Mouse (Mus musculus) cerebellum, postnatal 4 days (tissue): ENCODE measurements around the gene Dcpp2.
"Not testable (repeated sequence)": the region's sequence is repeated elsewhere in the genome, so short reads cannot be mapped to it uniquely, and the experiment has no call there.

ENCODE experiments used
- DNase-seq, 2 experiments: peaks; one replicate each; pipeline ENCODE4 v3.0.0; 2022; ENCODE audit warnings: low spot score in 2 of 2, mixed read lengths in 1 of 2

Gene Dcpp2

GRCm38 (mm10) chr17:23880576-23880975 lies at the start of gene Dcpp2, which contains the start of gene Dcpp1:
Gene Dcpp2, plus strand, starts transcription at chr17:23880880.
Gene Dcpp1, plus strand, starts transcription at chr17:23880876.
- not testable (repeated sequence) for DNase-seq

- no peak for DNase-seq
These were observed 49.5 kb upstream of the Dcpp2 start for GRCm38 (mm10) chr17:23831201-23831600.

- no peak for DNase-seq
These were observed 44.6 kb upstream of the Dcpp2 start, which contains the start of gene Prss33 for GRCm38 (mm10) chr17:23836006-23836575. Gene Prss33, minus strand, starts transcription at chr17:23836056.

- peak in 1 of 2 experiments; percentile 67 for DNase-seq
These were observed 39.5 kb upstream of the Dcpp2 start for GRCm38 (mm10) chr17:23841145-23841544.

GRCm38 (mm10) chr17:23843141-23843811 lies 37.4 kb upstream of the Dcpp2 start:
- no peak for DNase-seq

GRCm38 (mm10) chr17:23843812-23844273 lies 36.8 kb upstream of the Dcpp2 start, which contains the start of the genes Prss32 and Prss41:
Gene Prss32, plus strand, starts transcription at chr17:23843855.
Gene Prss41, minus strand, starts transcription at chr17:23844172.
- DNase-seq = peak in 1 of 2 experiments; percentile 63

- no peak for DNase-seq
These were observed 30.7 kb upstream of the Dcpp2 start for GRCm38 (mm10) chr17:23850028-23850427.

GRCm38 (mm10) chr17:23850853-23851749 lies 29.6 kb upstream of the Dcpp2 start:
- DNase-seq = peak; percentile 51 to 84

- peak in 1 of 2 experiments; percentile 63 for DNase-seq
These were observed 27.4 kb upstream of the Dcpp2 start for GRCm38 (mm10) chr17:23853292-23853691.

- no peak for DNase-seq
These were observed 26.4 kb upstream of the Dcpp2 start for GRCm38 (mm10) chr17:23854229-23854765.

- no peak for DNase-seq
These were observed 23.5 kb upstream of the Dcpp2 start for GRCm38 (mm10) chr17:23857193-23857592.

- no peak for DNase-seq
These were observed 22.8 kb upstream of the Dcpp2 start for GRCm38 (mm10) chr17:23857913-23858312.

- no peak for DNase-seq
These were observed 17.8 kb upstream of the Dcpp2 start for GRCm38 (mm10) chr17:23862926-23863325.

GRCm38 (mm10) chr17:23867756-23868155 lies 12.9 kb upstream of the Dcpp2 start, which contains the start of gene Prss21:
Gene Prss21, plus strand, starts transcription at chr17:23868056.
- no peak for DNase-seq

GRCm38 (mm10) chr17:23868513-23868912 lies 12.2 kb upstream of the Dcpp2 start:
- no peak for DNase-seq

- DNase-seq = peak in 1 of 2 experiments; percentile 58
These were observed 6.5 kb upstream of the Dcpp2 start for GRCm38 (mm10) chr17:23873884-23874856.

GRCm38 (mm10) chr17:23876741-23877140 lies 3.9 kb upstream of the Dcpp2 start:
- DNase-seq = peak in 1 of 2 experiments; percentile 18

GRCm38 (mm10) chr17:23877166-23877565 lies 3.5 kb upstream of the Dcpp2 start:
- DNase-seq = no peak

- not testable (repeated sequence) for DNase-seq
These were observed 36.5 kb downstream of the Dcpp2 start, which contains the start of gene Dcpp3 for GRCm38 (mm10) chr17:23917158-23917557. Gene Dcpp3, plus strand, starts transcription at chr17:23917458.

GRCm38 (mm10) chr17:23924531-23925007 lies 43.9 kb downstream of the Dcpp2 start:
- DNase-seq = peak; percentile 64 to 84
